Mouse (Mus musculus): ENCODE data around the gene Siah1a.

GRCm38 (mm10) chr8:86728224-86728950, 17.3 kb downstream of the Siah1a start:
- no peak for TF ChIP-seq CTCF (IDR thresholded peaks at IDR 0.05; ENCODE audit: low read depth)
- no peak for TF ChIP-seq EP300 (IDR thresholded peaks at IDR 0.05; ENCODE audit: low read depth)
